Mouse (Mus musculus): ENCODE data around the gene Emilin1.
"Not testable (repeated sequence)": the region's sequence is repeated elsewhere in the genome, so short reads cannot be mapped to it uniquely, and the experiment has no call there.

Emilin1 gene

GRCm38 (mm10) chr5:30913060-30913841 lies at the start of gene Emilin1:
Gene Emilin1 (plus strand): TSS chr5:30913402.
- DNase-seq, result peak; percentile 65 to 78

GRCm38 (mm10) chr5:30863852-30864251 lies 49.4 kb upstream of the Emilin1 start:
- no peak for DNase-seq

- DNase-seq, result no peak
These were observed 48.9 kb upstream of the Emilin1 start for GRCm38 (mm10) chr5:30864322-30864721.

GRCm38 (mm10) chr5:30866871-30867270 lies 46.3 kb upstream of the Emilin1 start:
- DNase-seq, result no peak

GRCm38 (mm10) chr5:30867712-30868111 lies 45.5 kb upstream of the Emilin1 start, which contains the start of gene Tmem214:
Gene Tmem214 (plus strand): TSS chr5:30868012.
- no peak for DNase-seq

- no peak for DNase-seq
These were observed 44.2 kb upstream of the Emilin1 start for GRCm38 (mm10) chr5:30868981-30869380.

- DNase-seq, result peak; percentile 93
These were observed 43.6 kb upstream of the Emilin1 start for GRCm38 (mm10) chr5:30869405-30870130.

GRCm38 (mm10) chr5:30870131-30870406 lies 43.1 kb upstream of the Emilin1 start:
- no peak for DNase-seq

- DNase-seq, result no peak
These were observed 40.6 kb upstream of the Emilin1 start for GRCm38 (mm10) chr5:30872574-30872973.

- DNase-seq, result no peak
These were observed 38.8 kb upstream of the Emilin1 start for GRCm38 (mm10) chr5:30874365-30874764.

- no peak for DNase-seq
These were observed 34.6 kb upstream of the Emilin1 start for GRCm38 (mm10) chr5:30878616-30879015.

GRCm38 (mm10) chr5:30879347-30879943 lies 33.8 kb upstream of the Emilin1 start:
- DNase-seq, result no peak

GRCm38 (mm10) chr5:30881839-30882238 lies 31.4 kb upstream of the Emilin1 start:
- DNase-seq, result not testable (repeated sequence)

- DNase-seq, result no peak
These were observed 27.0 kb upstream of the Emilin1 start for GRCm38 (mm10) chr5:30886209-30886608.

GRCm38 (mm10) chr5:30886731-30887130 lies 26.5 kb upstream of the Emilin1 start:
- DNase-seq, result no peak

- DNase-seq, result peak; percentile 77 to 82
These were observed 25.9 kb upstream of the Emilin1 start for GRCm38 (mm10) chr5:30887331-30887761.

GRCm38 (mm10) chr5:30887858-30888336 lies 25.3 kb upstream of the Emilin1 start:
- DNase-seq, result peak; percentile 93

- peak; percentile 91 to 92 for DNase-seq
These were observed 24.7 kb upstream of the Emilin1 start, which contains the start of gene Agbl5 for GRCm38 (mm10) chr5:30888337-30889087. Gene Agbl5 (plus strand): TSS chr5:30888694.

GRCm38 (mm10) chr5:30889088-30889754 lies 24.0 kb upstream of the Emilin1 start:
- DNase-seq, result peak; percentile 68 to 73

GRCm38 (mm10) chr5:30890375-30890774 lies 22.8 kb upstream of the Emilin1 start:
- DNase-seq, result no peak

GRCm38 (mm10) chr5:30901860-30902259 lies 11.3 kb upstream of the Emilin1 start:
- DNase-seq, result no peak

GRCm38 (mm10) chr5:30907413-30908059 lies 5.7 kb upstream of the Emilin1 start, which contains the start of gene Ost4:
Gene Ost4 (minus strand): TSS chr5:30907788.
- DNase-seq, result peak; percentile 98
